Comparison of ENCODE assay signal across 25 mouse cellular contexts in the genomic region with DNA sequence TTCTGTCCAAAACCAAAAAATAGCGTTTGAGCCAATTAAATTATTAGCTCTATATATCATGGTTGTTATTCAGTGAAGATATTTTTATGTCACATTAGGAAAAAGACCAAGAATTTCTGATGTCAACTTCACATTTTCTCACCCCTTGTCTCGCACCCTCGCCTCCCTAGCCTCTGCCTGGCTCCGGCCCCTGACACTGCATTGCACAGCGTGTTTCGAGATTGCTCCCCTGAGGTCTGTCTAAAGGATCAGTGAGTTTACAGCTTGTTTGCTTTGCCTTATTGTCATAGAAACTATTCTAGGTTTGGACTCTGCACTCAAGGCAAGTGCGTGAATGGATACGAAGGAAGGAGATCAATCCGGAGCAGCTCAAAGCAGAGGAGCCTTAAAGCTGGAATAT. TPM values are rescaled to one million over a fixed set of nuclear protein-coding genes. Genes with fewer than 3 reads are reported as not detected.
DNase-seq lines count a peak whose midpoint lies in the region; ATAC-seq lines count a peak whose summit lies in the region.
"Had no signal": no experiment of that assay in that cellular context is flagged by ENCODE, and none has a peak within 500 bp of the region (broad histone marks: within the 10 kb centered on the region; RNA-seq: fewer than 3 reads in every experiment).

No protein-coding gene starts in this region.

- no peaks in the 10 kb centered on the region for H3K36me3 ChIP-seq in kidney, embryonic 15.5 days
- H3K36me3 ChIP-seq: embryonic facial prominence, embryonic 13.5 days; heart, embryonic 12.5 days; limb, embryonic 13.5 days; liver, embryonic 15.5 days; neural tube, embryonic 13.5 days had no signal

- DNase-seq in adrenal gland, adult 2 months = peak; percentile 15
- DNase-seq in adrenal gland, adult 18-20 months (ENCODE audit: low spot score in 2 of 2) = no peak
- DNase-seq in kidney, adult 11 months = peak; percentile 47
- peak; percentile 42 to 64 for DNase-seq in urinary bladder, postnatal 4 days (ENCODE audit: low spot score in 2 of 2)
- DNase-seq in urinary bladder, adult 2 months (ENCODE audit: low spot score) = no peak
- DNase-seq in skeletal muscle tissue, adult 2 months (ENCODE audit: low read depth, low spot score) = peak; percentile 13
- DNase-seq in frontal cortex, postnatal 10 days (ENCODE audit: low spot score in 2 of 2) = no peak
- DNase-seq: adrenal gland, postnatal 36 days; cerebellum, adult 11-12 months; cerebellum, postnatal 14 days; forebrain, postnatal 0 days; lung, postnatal 10 days; midbrain, embryonic 14.5 days; right cerebral cortex, adult 18-20 months; thymus, postnatal 36 days had no signal

- H3K9me3 ChIP-seq in kidney, embryonic 15.5 days (replicated peaks) = no peaks in the 10 kb centered on the region
- H3K9me3 ChIP-seq: embryonic facial prominence, embryonic 13.5 days; heart, embryonic 12.5 days; limb, embryonic 13.5 days; liver, embryonic 15.5 days; neural tube, embryonic 13.5 days had no signal

- no peak overlapping the region for H3K9ac ChIP-seq in kidney, embryonic 15.5 days
- H3K9ac ChIP-seq: embryonic facial prominence, embryonic 13.5 days; forebrain, postnatal 0 days; heart, embryonic 12.5 days; hindbrain, embryonic 14.5 days; limb, embryonic 13.5 days; liver, embryonic 15.5 days; neural tube, embryonic 13.5 days had no signal

- WGBS in kidney, embryonic 15.5 days = 56% methylated on average over 9 of the region's 9 CpGs

- no peaks in the 10 kb centered on the region for H3K27me3 ChIP-seq in kidney, embryonic 15.5 days
- H3K27me3 ChIP-seq: embryonic facial prominence, embryonic 13.5 days; heart, embryonic 12.5 days; limb, embryonic 13.5 days; liver, embryonic 15.5 days; neural tube, embryonic 13.5 days had no signal

- H3K4me3 ChIP-seq in kidney, embryonic 15.5 days (replicated peaks) = no peak overlapping the region
- H3K4me3 ChIP-seq: embryonic facial prominence, embryonic 13.5 days; heart, embryonic 12.5 days; limb, embryonic 13.5 days; liver, embryonic 15.5 days; neural tube, embryonic 13.5 days had no signal

- ATAC-seq in kidney, embryonic 15.5 days (replicated peaks; ENCODE audit: low FRiP score) = no peak
- ATAC-seq: forebrain, postnatal 0 days had no signal

- H3K27ac ChIP-seq in kidney, embryonic 15.5 days = no peak overlapping the region
- H3K27ac ChIP-seq: embryonic facial prominence, embryonic 13.5 days; hindbrain, embryonic 14.5 days; limb, embryonic 13.5 days; liver, embryonic 15.5 days; neural tube, embryonic 13.5 days had no signal

- H3K4me1 ChIP-seq in kidney, embryonic 15.5 days = no peaks in the 10 kb centered on the region
- H3K4me1 ChIP-seq: embryonic facial prominence, embryonic 13.5 days; heart, embryonic 12.5 days; limb, embryonic 13.5 days; liver, embryonic 15.5 days; neural tube, embryonic 13.5 days had no signal

- H3K4me2 ChIP-seq in kidney, embryonic 15.5 days = no peak overlapping the region
- H3K4me2 ChIP-seq: embryonic facial prominence, embryonic 13.5 days; heart, embryonic 12.5 days; hindbrain, embryonic 14.5 days; limb, embryonic 13.5 days; liver, embryonic 15.5 days; neural tube, embryonic 13.5 days had no signal

RNA-seq across cellular contexts. Expression of gene Ak5, which starts 20.9 kb away (rescaled TPM):
- 1 to 10 TPM; 3.2 to 4.8 TPM for total RNA-seq in adrenal gland, adult 2 months (2021)
- 0.48 and 0.72 TPM in 2 replicates for polyA plus RNA-seq in adrenal gland, adult 2 months (2012; rRNA removed)
- total RNA-seq in adrenal gland, adult 18-20 months (2021) = 1 to 10 TPM; 3.0 to 4.4 TPM
- polyA plus RNA-seq in kidney, embryonic 15.5 days (2015; fragmentation: Nextera tagmentation; extraction: Ambion mirVana) = 3.1 and 3.6 TPM in 2 replicates
- 0.92 and 1.5 TPM in 2 replicates for polyA plus RNA-seq in urinary bladder, adult 2 months (2012; rRNA removed)
- total RNA-seq: heart, postnatal 25 days had no signal
- polyA plus RNA-seq: large intestine, adult 2 months; small intestine, adult 2 months had no signal

RNA-seq across cellular contexts. Expression of gene Pigk, which starts 24.8 kb away (rescaled TPM):
- total RNA-seq in adrenal gland, adult 2 months (2021) = 10 to 100 TPM; 62.5 to 63.6 TPM
- polyA plus RNA-seq in adrenal gland, adult 2 months (2012; rRNA removed) = 11.8 and 18.8 TPM in 2 replicates
- 10 to 100 TPM; 50.6 to 63.5 TPM for total RNA-seq in adrenal gland, adult 18-20 months (2021)
- polyA plus RNA-seq in kidney, embryonic 15.5 days (2015; fragmentation: Nextera tagmentation; extraction: Ambion mirVana) = 42.2 and 45.6 TPM in 2 replicates
- 20.7 and 21.6 TPM in 2 replicates for polyA plus RNA-seq in urinary bladder, adult 2 months (2012; rRNA removed)

Comparison
In these comparisons a context has a peak if more than half of its experiments do, and no peak if none do; other contexts are left out.
1. DNase-seq: peak in adrenal gland, adult 2 months (single experiment), kidney, adult 11 months (single experiment), urinary bladder, postnatal 4 days (2 of 2) and skeletal muscle tissue, adult 2 months (single experiment); none in adrenal gland, adult 18-20 months (0 of 2), urinary bladder, adult 2 months (single experiment) and frontal cortex, postnatal 10 days (0 of 2).